Mouse (Mus musculus) heart, embryonic 10.5 days (tissue): ENCODE measurements around the gene Fscn2. TPM values are rescaled to one million over a fixed set of nuclear protein-coding genes. Genes with fewer than 3 reads are reported as not detected.
"Not testable (repeated sequence)": the region's sequence is repeated elsewhere in the genome, so short reads cannot be mapped to it uniquely, and the experiment has no call there.

Experiments used
- DNase-seq: peaks from one replicate; pipeline ENCODE4 v3.0.0-alpha.2; 2017; ENCODE audit warnings: low spot score
- H3K27ac ChIP-seq: fragments of 300-500 bp; sonication (generic); 2 replicates; pipeline ENCODE4 v1.5.1; 2016; ENCODE audit warnings: mild to moderate bottlenecking
- H3K27me3 ChIP-seq: fragments of 300-500 bp; sonication (generic); 2 replicates; pipeline ENCODE4 v1.6.1; 2016; ENCODE audit warnings: mild to moderate bottlenecking; ENCODE audit not compliant: poor library complexity, insufficient read depth, severe bottlenecking
- H3K36me3 ChIP-seq: fragments of 300-500 bp; sonication (generic); 2 replicates; pipeline ENCODE4 v1.6.1; 2016; ENCODE audit warnings: mild to moderate bottlenecking, moderate library complexity
- H3K4me1 ChIP-seq: fragments of 300-500 bp; sonication (generic); 2 replicates; pipeline ENCODE4 v1.6.1; 2016; ENCODE audit warnings: mild to moderate bottlenecking
- H3K4me3 ChIP-seq: fragments of 300-500 bp; sonication (generic); 2 replicates; pipeline ENCODE4 v1.5.1; 2016; ENCODE audit warnings: mild to moderate bottlenecking, moderate library complexity
- H3K9me3 ChIP-seq: fragments of 300-500 bp; sonication (generic); 2 replicates; pipeline ENCODE4 v1.6.1; 2016; ENCODE audit warnings: mild to moderate bottlenecking, moderate library complexity
- WGBS: fragments of 180-500 bp; shearing (Covaris S2); methylation state at CpG from one replicate; pipeline ENCODE4 v1.1.7; 2016; 5-methylcytosine and 5-hydroxymethylcytosine counted together
- microRNA-seq: library from miRNA; unstranded; fragments of <30 nt; microRNA quantifications from one replicate; pipeline ENCODE4, GENCODE M21; 2017
- polyA plus RNA-seq: library from polyadenylated mRNA; unstranded; fragments of >200 nt; fragmentation: Nextera tagmentation; extraction: Ambion mirVana; gene quantifications from 2 replicates; pipeline ENCODE4 v1.2.1, GENCODE M21; 2016

Fscn2 gene
- polyA plus RNA-seq, 1 experiment from 2014 or later, result 0.25 TPM

GRCm38 (mm10) chr11:120399319-120399718 lies 38.0 kb downstream of the Fscn2 start:
- peaks cover 93% of the 10 kb centered on the region for H3K36me3 ChIP-seq
- DNase-seq, result no peak
- H3K27me3 ChIP-seq, result no peaks in the 10 kb centered on the region
- no peak overlapping the region for H3K27ac ChIP-seq
- H3K9me3 ChIP-seq, result no peaks in the 10 kb centered on the region
- H3K4me3 ChIP-seq, result no peak overlapping the region
- WGBS, result 84% methylated on average over 2 of the region's 2 CpGs
- no peaks in the 10 kb centered on the region for H3K4me1 ChIP-seq

DNA sequence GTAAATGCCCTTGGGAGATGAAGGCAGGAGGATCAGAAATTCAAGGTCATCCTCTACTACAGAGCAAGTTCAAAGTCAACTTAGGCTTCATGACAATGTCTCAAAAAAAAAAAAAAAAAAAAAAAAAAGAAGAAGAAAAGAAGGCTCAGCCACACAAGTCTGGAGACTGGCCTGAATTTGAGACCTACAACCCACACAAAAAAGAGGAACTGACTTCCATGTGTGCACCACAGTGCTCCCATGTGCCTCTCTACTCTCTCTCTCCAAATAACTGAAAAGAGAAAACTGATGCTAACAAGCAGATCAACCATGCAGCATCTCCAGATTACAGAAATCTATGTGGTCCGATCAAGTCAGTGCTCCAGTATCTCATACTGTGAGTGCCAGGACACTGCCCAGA lies 43.5 kb downstream of the Fscn2 start:
- H3K9me3 ChIP-seq, result no peaks in the 10 kb centered on the region
- H3K27ac ChIP-seq, result no peak overlapping the region
- DNase-seq, result no peak
- no peak overlapping the region for H3K4me3 ChIP-seq
- WGBS, result 96% methylated on average over 1 of the region's 1 CpGs
- H3K4me1 ChIP-seq, result no peaks in the 10 kb centered on the region
- H3K27me3 ChIP-seq, result no peaks in the 10 kb centered on the region
- peaks cover 97% of the 10 kb centered on the region for H3K36me3 ChIP-seq

GRCm38 (mm10) chr11:120405867-120406266 lies 44.5 kb downstream of the Fscn2 start:
- DNase-seq, result peak; percentile 84
- peaks cover 97% of the 10 kb centered on the region for H3K36me3 ChIP-seq

GRCm38 (mm10) chr11:120406445-120406844 lies 45.1 kb downstream of the Fscn2 start:
- H3K27ac ChIP-seq, result no peak overlapping the region
- no peaks in the 10 kb centered on the region for H3K4me1 ChIP-seq
- no peaks in the 10 kb centered on the region for H3K9me3 ChIP-seq
- peaks cover 97% of the 10 kb centered on the region for H3K36me3 ChIP-seq
- DNase-seq, result no peak
- no peaks in the 10 kb centered on the region for H3K27me3 ChIP-seq
- 71% methylated on average over 1 of the region's 1 CpGs for WGBS
- H3K4me3 ChIP-seq, result no peak overlapping the region

More at GRCm38 (mm10) chr11:120405867-120406266, 44.5 kb downstream of the Fscn2 start:
- Histone ChIP-seq H3K27me3 (no peaks in the 10 kb centered on the region), H3K4me3 (no peak overlapping the region), H3K9me3 (no peaks in the 10 kb centered on the region), H3K4me1 (no peaks in the 10 kb centered on the region), H3K27ac (no peak overlapping the region)
- WGBS, result 86% methylated on average over 3 of the region's 3 CpGs

DNA sequence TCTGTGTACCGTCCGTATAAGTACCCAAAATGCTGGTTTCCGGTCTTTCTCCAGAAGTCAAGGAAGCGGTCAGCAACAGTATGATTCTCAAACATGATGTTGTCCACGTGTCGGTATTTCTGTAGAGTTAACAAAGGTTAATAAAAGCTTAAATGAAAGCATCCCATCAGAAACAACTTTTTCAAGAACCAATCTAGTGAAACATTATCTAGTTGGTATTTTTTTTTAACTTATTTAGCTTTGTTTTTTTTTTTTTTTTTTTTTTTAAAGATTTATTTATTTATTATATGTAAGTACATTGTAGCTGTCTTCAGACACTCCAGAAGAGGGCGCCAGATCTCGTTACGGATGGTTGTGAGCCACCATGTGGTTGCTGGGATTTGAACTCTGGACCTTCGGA lies 52.3 kb downstream of the Fscn2 start:
- H3K36me3 ChIP-seq, result peaks cover 97% of the 10 kb centered on the region
- not testable (repeated sequence) for H3K27ac ChIP-seq, H3K4me1 ChIP-seq, H3K9me3 ChIP-seq, H3K27me3 ChIP-seq, DNase-seq, H3K4me3 ChIP-seq
- WGBS, result 93% methylated on average over 9 of the region's 10 CpGs

Small RNAs within 50 kb of the gene (microRNA-seq; reads per million reads assigned to microRNA genes)
- not detected for gene Gm23419
- 6.1 reads per million, percentile 19 among the genes with 10 or more reads in this experiment for gene Mir6935

Other genes with a start within 250 kb of the Fscn2 start
- gene Slc38a10, start 210.2 kb upstream of the Fscn2 start, polyA plus RNA-seq, result 99.0 and 123 TPM in 2 replicates
- 7.7 and 12.9 TPM in 2 replicates for gene Bahcc1, start 128.6 kb upstream of the Fscn2 start, polyA plus RNA-seq
- gene Actg1, start 13.0 kb upstream of the Fscn2 start, polyA plus RNA-seq, result 1,513 and 2,033 TPM in 2 replicates
- 32.5 and 35.9 TPM in 2 replicates for gene Faap100, start 17.2 kb downstream of the Fscn2 start, polyA plus RNA-seq
- gene Nploc4, start 76.2 kb downstream of the Fscn2 start, polyA plus RNA-seq, result 43.0 and 49.6 TPM in 2 replicates
- not detected in 2 replicates for gene Tspan10, start 81.1 kb downstream of the Fscn2 start, polyA plus RNA-seq
- gene Pde6g, start 92.0 kb downstream of the Fscn2 start, polyA plus RNA-seq, result 0.44 TPM in 1 of 2 replicates, not detected in the other
- 16.7 and 17.6 TPM in 2 replicates for gene Oxld1, start 96.5 kb downstream of the Fscn2 start, polyA plus RNA-seq
- gene Ccdc137, start 96.6 kb downstream of the Fscn2 start, polyA plus RNA-seq, result 27.0 and 36.1 TPM in 2 replicates
- 46.0 and 52.2 TPM in 2 replicates for gene Arl16, start 106.1 kb downstream of the Fscn2 start, polyA plus RNA-seq
- gene Mrpl12, start 123.1 kb downstream of the Fscn2 start, polyA plus RNA-seq, result 259 and 270 TPM in 2 replicates
- 55.6 and 56.6 TPM in 2 replicates for gene Slc25a10, start 130.3 kb downstream of the Fscn2 start, polyA plus RNA-seq
- 0.26 and 2.2 TPM in 2 replicates for gene Gcgr, start 169.2 kb downstream of the Fscn2 start, polyA plus RNA-seq
- 153 and 186 TPM in 2 replicates for gene Mcrip1, start 188.2 kb downstream of the Fscn2 start, polyA plus RNA-seq
- not detected in 2 replicates for gene Ppp1r27, start 189.6 kb downstream of the Fscn2 start, polyA plus RNA-seq
- gene P4hb, start 211.7 kb downstream of the Fscn2 start, polyA plus RNA-seq, result 550 and 670 TPM in 2 replicates
- 587 and 673 TPM in 2 replicates for gene Arhgdia, start 220.1 kb downstream of the Fscn2 start, polyA plus RNA-seq
- 365 and 444 TPM in 2 replicates for gene Alyref, start 236.8 kb downstream of the Fscn2 start, polyA plus RNA-seq
- 186 and 201 TPM in 2 replicates for gene Anapc11, start 236.9 kb downstream of the Fscn2 start, polyA plus RNA-seq
- 4.8 and 7.0 TPM in 2 replicates for gene Npb, start 246.9 kb downstream of the Fscn2 start, polyA plus RNA-seq